Mouse (Mus musculus) gastrocnemius, postnatal 4 days (tissue): ENCODE measurements around the gene Vsig4. TPM values are rescaled to one million over a fixed set of nuclear protein-coding genes. Genes with fewer than 3 reads are reported as not detected.
A peak's percentile ranks its signal among the peaks of the same experiment; 100 is the strongest.
"Not testable (repeated sequence)": the region's sequence is repeated elsewhere in the genome, so short reads cannot be mapped to it uniquely, and the experiment has no call there.

Experiments
- DNase-seq, 2 experiments: peaks; one replicate each; pipeline ENCODE4 v3.0.0; 2021 to 2022; ENCODE audit warnings: low spot score in 2 of 2, mixed read lengths in 2 of 2
- long read RNA-seq, 2 experiments: library from polyadenylated mRNA; stranded (forward); transcript quantifications; one replicate each; pipeline ENCODE4 v2.0.0; 2021
- microRNA-seq: library from miRNA; unstranded; fragments of <30 nt; microRNA quantifications from one replicate; pipeline ENCODE4 v1.2.0, GENCODE M21; 2021
- total RNA-seq, 2 experiments: library from RNA; stranded (reverse); gene quantifications; 2 replicates each; pipeline ENCODE4 v1.2.3; 2021

The Vsig4 gene
- total RNA-seq = under 1 TPM in 1 of 2 experiments, not detected in 1; 0.23 TPM
- long read RNA-seq, experiment 1 = 0 reads
- long read RNA-seq, experiment 2 = 0 reads

DNA sequence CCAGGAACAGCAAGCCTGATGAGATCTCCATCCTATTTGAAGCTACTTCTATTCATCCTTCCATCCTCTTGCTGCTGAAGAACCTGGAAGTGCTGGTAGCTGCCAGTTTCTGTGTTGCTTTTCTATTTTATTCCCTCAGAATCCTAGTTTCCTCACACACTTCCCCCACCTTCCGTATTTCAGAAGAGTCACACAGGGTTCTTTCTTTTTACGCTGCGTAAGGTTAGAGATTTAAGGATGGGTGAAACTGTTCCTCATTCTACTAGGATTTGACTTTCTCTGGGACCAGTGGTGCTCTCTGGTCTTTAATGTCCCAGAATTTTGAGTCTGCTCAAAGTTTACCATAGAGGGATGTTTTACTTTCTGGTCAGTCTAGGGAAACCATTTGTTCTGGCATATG, at the start of gene Vsig4:
Gene Vsig4 (minus strand): TSS at position 101 of the 400 bp plus-strand sequence.
- no peak for DNase-seq

DNA sequence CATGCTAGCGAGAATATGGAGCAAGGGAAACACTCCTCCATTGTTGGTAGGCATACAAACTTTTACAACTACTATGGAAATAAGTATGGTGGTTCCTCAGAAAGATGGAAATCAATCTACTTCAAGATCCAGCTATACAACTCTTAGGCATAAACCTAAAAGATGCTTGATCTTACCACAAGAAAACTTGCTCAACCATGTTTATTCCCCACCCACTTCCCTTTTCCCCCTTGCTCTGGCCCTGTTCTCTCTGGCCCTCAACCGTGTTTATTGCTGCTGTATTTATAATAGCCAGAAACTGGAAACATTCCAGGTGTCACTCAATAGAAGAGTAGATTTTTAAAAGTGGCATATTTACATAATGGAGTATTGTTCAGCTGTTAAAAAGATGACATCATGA, 45.9 kb upstream of the Vsig4 start:
- DNase-seq = no peak

DNA sequence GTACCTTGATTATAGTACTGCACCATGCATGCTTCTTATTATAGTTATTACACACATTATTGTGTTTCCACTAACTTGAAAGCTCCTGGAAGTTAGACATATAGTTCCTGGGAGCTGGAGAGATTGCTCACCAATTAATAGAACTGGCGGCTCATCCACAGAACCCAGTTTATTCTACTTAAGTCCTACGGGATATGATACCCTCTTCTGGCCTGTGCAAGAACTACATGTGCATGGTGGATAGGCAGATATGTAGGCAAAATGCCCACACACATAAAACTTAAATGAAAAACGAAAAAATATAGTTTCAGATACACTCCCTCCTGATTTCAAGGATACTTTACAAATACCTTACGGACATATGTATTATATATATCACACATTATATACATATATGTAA, 36.5 kb upstream of the Vsig4 start:
- no peak for DNase-seq

GRCm38 (mm10) chrX:96256509-96256908, 36.7 kb downstream of the Vsig4 start:
- no peak for DNase-seq

- DNase-seq = no peak
These were observed 53.6 kb downstream of the Vsig4 start for GRCm38 (mm10) chrX:96239644-96240043.

DNA sequence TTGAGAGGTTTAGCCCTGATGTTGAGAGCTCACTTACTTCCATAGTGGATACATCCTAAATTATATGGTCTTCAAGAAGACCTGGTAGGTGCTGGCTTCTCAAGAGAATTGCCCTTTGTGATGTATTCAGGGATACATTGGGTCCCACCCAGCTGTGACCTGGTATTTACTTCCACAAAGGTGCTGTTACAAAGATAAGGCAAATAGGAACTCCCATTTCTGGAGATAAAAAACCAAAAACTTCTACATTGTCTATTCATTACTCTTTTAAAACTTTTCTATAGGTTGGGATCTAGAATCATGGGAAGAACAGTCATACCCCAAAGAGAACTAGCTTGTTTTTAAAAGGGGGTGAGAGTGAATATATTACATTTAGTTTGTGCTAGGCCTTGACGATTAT, 54.2 kb downstream of the Vsig4 start:
- DNase-seq = no peak

DNA sequence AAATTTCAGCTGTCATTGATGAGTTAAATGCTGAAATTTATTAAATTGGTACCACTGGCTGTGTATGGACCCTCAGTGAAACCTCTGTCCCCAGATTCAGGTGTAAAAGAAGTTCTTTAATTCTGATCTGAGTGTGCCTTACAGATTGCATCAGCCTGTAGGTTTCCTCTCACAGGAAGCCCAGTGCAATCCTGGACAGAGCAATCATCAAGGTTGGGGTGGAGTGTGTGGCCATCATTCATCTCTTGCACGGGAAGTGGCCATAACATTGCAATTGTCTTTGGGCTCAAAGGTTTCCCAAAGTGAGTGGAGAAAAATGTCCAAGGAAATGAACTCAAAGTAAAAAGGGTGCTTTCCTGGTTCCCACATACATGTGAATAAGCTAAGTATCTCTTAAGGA, 57.5 kb downstream of the Vsig4 start:
- no peak for DNase-seq

- no peak for DNase-seq
These were observed 66.2 kb downstream of the Vsig4 start for GRCm38 (mm10) chrX:96227030-96227429.

DNA sequence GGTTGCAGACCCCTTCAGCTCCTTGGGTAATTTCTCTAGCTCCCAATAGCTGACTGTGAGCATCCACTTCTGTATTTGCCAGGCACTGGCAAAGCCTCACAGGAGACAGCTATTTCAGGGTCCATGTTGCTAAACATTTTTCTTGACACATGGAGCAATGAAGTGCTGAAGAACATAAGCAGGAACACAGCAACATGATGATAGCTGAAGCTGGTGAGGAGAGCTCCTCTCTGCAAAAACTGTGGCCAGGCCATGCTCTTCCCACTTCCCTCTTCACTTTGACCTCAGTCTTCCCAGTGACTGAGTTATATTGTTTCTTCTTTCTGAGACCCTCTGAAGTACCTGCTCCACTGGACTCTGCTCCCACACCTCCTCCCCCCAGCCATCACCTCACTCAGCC, 67.8 kb downstream of the Vsig4 start:
- no peak for DNase-seq

- no peak for DNase-seq
These were observed 69.0 kb downstream of the Vsig4 start for GRCm38 (mm10) chrX:96224210-96224609.

DNA sequence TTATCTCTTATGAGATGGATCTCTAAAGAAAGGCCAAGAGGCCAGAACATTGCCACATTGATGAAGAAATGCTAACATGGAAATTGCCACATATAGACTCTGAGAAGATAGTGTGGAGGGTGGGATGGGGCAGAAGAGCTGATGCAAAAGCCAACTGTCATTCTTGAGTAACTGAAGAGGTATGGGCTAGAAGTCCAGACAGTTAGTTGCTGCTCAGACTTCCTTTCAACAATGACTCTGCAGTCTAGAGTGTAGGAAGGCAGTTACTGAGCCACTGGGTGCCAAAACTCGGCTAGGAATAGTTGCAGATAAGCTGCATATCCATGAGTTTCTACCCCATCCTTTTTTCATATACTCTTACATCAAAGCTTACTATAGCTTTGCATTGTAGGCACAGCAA, 75.2 kb downstream of the Vsig4 start:
- no peak for DNase-seq

DNA sequence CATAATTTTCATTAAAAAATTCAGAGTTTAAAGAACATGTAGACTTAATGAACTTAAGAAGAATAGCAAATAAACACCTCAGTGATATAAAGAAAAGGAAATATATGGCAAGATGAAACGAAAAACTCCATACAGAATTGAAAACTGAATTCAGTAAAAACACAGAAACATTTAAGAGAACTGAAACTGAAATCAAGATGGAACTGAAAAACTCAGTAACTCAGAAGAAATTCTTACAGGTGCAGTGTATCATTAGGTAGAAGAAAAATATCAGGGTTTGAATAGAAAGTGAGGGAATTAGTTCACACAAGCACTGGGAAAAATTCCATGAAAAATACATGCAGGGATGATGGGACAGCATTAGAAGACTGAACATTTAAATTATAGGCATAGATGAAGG, 86.4 kb downstream of the Vsig4 start:
- DNase-seq = no peak

DNA sequence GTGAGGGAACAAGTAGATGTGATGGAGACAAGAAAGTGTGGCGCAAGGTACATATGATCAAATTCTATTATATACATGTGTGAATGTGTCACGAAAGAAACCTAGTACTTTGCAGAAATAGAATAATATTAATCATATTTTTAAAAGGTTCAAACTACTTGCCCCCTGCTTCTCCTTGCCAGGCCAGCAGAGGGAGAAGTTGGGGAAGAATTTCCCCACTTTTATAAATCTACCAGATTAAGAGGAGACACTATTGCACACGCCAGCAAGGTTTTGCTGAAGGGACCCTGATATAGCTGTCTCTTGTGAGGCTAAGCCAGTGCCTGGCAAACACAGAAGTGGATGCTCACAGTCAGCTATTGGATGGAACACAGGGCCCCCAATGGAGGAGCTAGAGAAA, 88.1 kb downstream of the Vsig4 start:
- not testable (repeated sequence) for DNase-seq

Small RNAs within 50 kb of the gene (microRNA-seq; reads per million reads assigned to microRNA genes)
- 390 reads per million, percentile 64 among the genes with 10 or more reads in this experiment for gene Mir223

Other genes starting within 250 kb of the Vsig4 start
- gene Msn, start 197.4 kb downstream of the Vsig4 start, total RNA-seq = 100 to 1,000 TPM; 119 to 121 TPM
- 10 to 100 TPM; 10.2 to 11.8 TPM for gene Heph, start 161.9 kb upstream of the Vsig4 start, total RNA-seq
- gene Hsf3, start 162.9 kb upstream of the Vsig4 start, total RNA-seq = not detected